17 mouse cellular contexts compared by ENCODE assay signal in genomic region chr10:81152609-81153008, GRCm38 (mm10). TPM values are rescaled to one million over a fixed set of nuclear protein-coding genes. Genes with fewer than 3 reads are reported as not detected.
DNase-seq lines count a peak whose midpoint lies in the region; ATAC-seq and TF ChIP-seq lines count a peak whose summit lies in the region.
"Had no signal": no experiment of that assay in that cellular context is flagged by ENCODE, and none has a peak within 500 bp of the region (broad histone marks: within the 10 kb centered on the region; RNA-seq: fewer than 3 reads in every experiment).

No protein-coding gene starts in this region.

- H3K4me3 ChIP-seq in gastrocnemius, adult 2 months: no peak overlapping the region
- H3K4me3 ChIP-seq in kidney, postnatal 0 days (replicated peaks; ENCODE audit: low read depth, low read length): no peak overlapping the region
- H3K4me3 ChIP-seq in embryonic facial prominence, embryonic 10.5 days: no peak overlapping the region
- no peak overlapping the region for H3K4me3 ChIP-seq in liver, embryonic 16.5 days (ENCODE audit: low read depth, low read length)

- H3K9ac ChIP-seq in kidney, postnatal 0 days (ENCODE audit: low read depth, low read length): no peak overlapping the region
- H3K9ac ChIP-seq in liver, embryonic 16.5 days (ENCODE audit: low read depth, low read length): no peak overlapping the region

- H3K36me3 ChIP-seq in kidney, postnatal 0 days (ENCODE audit: insufficient read depth, low read length): peaks cover 68% of the 10 kb centered on the region
- H3K36me3 ChIP-seq in embryonic facial prominence, embryonic 10.5 days (replicated peaks): peaks cover 86% of the 10 kb centered on the region
- H3K36me3 ChIP-seq in liver, embryonic 16.5 days (ENCODE audit: control insufficient read depth, insufficient read depth): peaks cover 80% of the 10 kb centered on the region

- TF ChIP-seq CTCF in gastrocnemius, adult 2 months (IDR thresholded peaks at IDR 0.05): no peak
- no peak for TF ChIP-seq CTCF in kidney, postnatal 0 days (IDR thresholded peaks at IDR 0.05; ENCODE audit: low read depth)

- no peaks in the 10 kb centered on the region for H3K9me3 ChIP-seq in kidney, postnatal 0 days (replicated peaks; ENCODE audit: low read length)
- no peaks in the 10 kb centered on the region for H3K9me3 ChIP-seq in embryonic facial prominence, embryonic 10.5 days
- no peaks in the 10 kb centered on the region for H3K9me3 ChIP-seq in liver, embryonic 16.5 days (replicated peaks; ENCODE audit: control insufficient read depth, low read length)

- 66% methylated on average over 12 of the region's 12 CpGs for WGBS in kidney, postnatal 0 days
- WGBS in embryonic facial prominence, embryonic 10.5 days: 74% methylated on average over 12 of the region's 12 CpGs
- 51% methylated on average over 12 of the region's 12 CpGs for WGBS in liver, embryonic 16.5 days (ENCODE audit: insufficient replicate concordance)

- no peak overlapping the region for H3K4me2 ChIP-seq in kidney, postnatal 0 days (ENCODE audit: low read length)
- no peak overlapping the region for H3K4me2 ChIP-seq in liver, embryonic 16.5 days (ENCODE audit: low read depth, low read length)

- no peak for DNase-seq in gastrocnemius, adult 2 months
- DNase-seq in gastrocnemius, adult 8-10 months (ENCODE audit: low spot score in 2 of 2): no peak
- DNase-seq in kidney, postnatal 0 days (ENCODE audit: low spot score): peak; percentile 26
- DNase-seq in kidney, adult 18-20 months: no peak
- DNase-seq in embryonic facial prominence, embryonic 10.5 days (ENCODE audit: low spot score): no peak
- no peak for DNase-seq in thymus, postnatal 10 days (ENCODE audit: low spot score in 2 of 2)
- no peak for DNase-seq in spleen, postnatal 4 days (ENCODE audit: low spot score in 2 of 2)
- DNase-seq: B cell, adult 2 months; kidney, postnatal 25 days had no signal

- peak; percentile 18; the same call in 1 of the 2 replicates for ATAC-seq in kidney, postnatal 0 days (replicated peaks; ENCODE audit: low FRiP score, low read depth)
- ATAC-seq in liver, embryonic 16.5 days (ENCODE audit: low read depth): peak; percentile 20; the same call in 1 of the 2 replicates
- ATAC-seq: forebrain, embryonic 14.5 days had no signal

- no peaks in the 10 kb centered on the region for H3K4me1 ChIP-seq in kidney, postnatal 0 days (replicated peaks; ENCODE audit: insufficient read depth, low read length)
- H3K4me1 ChIP-seq in embryonic facial prominence, embryonic 10.5 days: peaks cover 20% of the 10 kb centered on the region
- H3K4me1 ChIP-seq in liver, embryonic 16.5 days (ENCODE audit: control insufficient read depth, low read depth, low read length): peaks cover 8% of the 10 kb centered on the region

- H3K27me3 ChIP-seq in kidney, postnatal 0 days (ENCODE audit: insufficient read depth, low read length): no peaks in the 10 kb centered on the region
- no peaks in the 10 kb centered on the region for H3K27me3 ChIP-seq in embryonic facial prominence, embryonic 10.5 days (replicated peaks; ENCODE audit: low read depth, poor library complexity, severe bottlenecking)
- H3K27me3 ChIP-seq in liver, embryonic 16.5 days (ENCODE audit: control insufficient read depth, insufficient read depth, low read depth, low read length): no peaks in the 10 kb centered on the region

- peak overlapping the region; percentile 62 for H3K27ac ChIP-seq in gastrocnemius, adult 2 months
- peak overlapping the region; percentile 60; the same call in 1 of the 2 replicates for H3K27ac ChIP-seq in kidney, postnatal 0 days
- peak overlapping the region; percentile 26; the same call in 1 of the 2 replicates for H3K27ac ChIP-seq in embryonic facial prominence, embryonic 10.5 days (replicated peaks)
- H3K27ac ChIP-seq in liver, embryonic 16.5 days (ENCODE audit: low read length): no peak overlapping the region; the same call in 1 of the 2 replicates

- intact Hi-C loops in gastrocnemius, adult 2 months (cut with DNase I): no loop called here

RNA-seq across cellular contexts. Expression of gene Pias4, which starts 15.1 kb away (rescaled TPM):
- 10 to 100 TPM; 15.7 to 16.2 TPM for total RNA-seq in gastrocnemius, adult 2 months (2021)
- 10 to 100 TPM; 14.0 to 19.0 (median 16.2) TPM for total RNA-seq in gastrocnemius, adult 8-10 months (2022)
- polyA plus RNA-seq in kidney, postnatal 0 days (2015; fragmentation: Nextera tagmentation; extraction: Ambion mirVana): 28.4 and 32.0 TPM in 2 replicates
- polyA plus RNA-seq in embryonic facial prominence, embryonic 10.5 days (2016; fragmentation: Nextera tagmentation; extraction: Ambion mirVana): 62.2 and 66.3 TPM in 2 replicates
- polyA plus RNA-seq in liver, embryonic 16.5 days (2015; fragmentation: Nextera tagmentation; extraction: Ambion mirVana): 21.8 and 22.1 TPM in 2 replicates

RNA-seq across cellular contexts. Expression of gene Zbtb7a, which starts 17.6 kb away (rescaled TPM):
- total RNA-seq in gastrocnemius, adult 2 months (2021): 10 to 100 TPM; 23.3 to 25.9 TPM
- 10 to 100 TPM; 24.8 to 28.9 (median 25.5) TPM for total RNA-seq in gastrocnemius, adult 8-10 months (2022)
- polyA plus RNA-seq in kidney, postnatal 0 days (2015; fragmentation: Nextera tagmentation; extraction: Ambion mirVana): 33.7 and 37.4 TPM in 2 replicates
- 10.4 and 11.7 TPM in 2 replicates for polyA plus RNA-seq in embryonic facial prominence, embryonic 10.5 days (2016; fragmentation: Nextera tagmentation; extraction: Ambion mirVana)
- 30.0 and 35.0 TPM in 2 replicates for polyA plus RNA-seq in liver, embryonic 16.5 days (2015; fragmentation: Nextera tagmentation; extraction: Ambion mirVana)

RNA-seq across cellular contexts. Expression of gene Eef2, which starts 23.8 kb away (rescaled TPM):
- total RNA-seq in gastrocnemius, adult 2 months (2021): 1,000 to 10,000 TPM; 1,128 to 1,335 TPM
- total RNA-seq in gastrocnemius, adult 8-10 months (2022): 1,000 to 10,000 TPM; 1,293 to 1,550 (median 1,345) TPM
- polyA plus RNA-seq in kidney, postnatal 0 days (2015; fragmentation: Nextera tagmentation; extraction: Ambion mirVana): 560 and 590 TPM in 2 replicates
- polyA plus RNA-seq in embryonic facial prominence, embryonic 10.5 days (2016; fragmentation: Nextera tagmentation; extraction: Ambion mirVana): 564 and 572 TPM in 2 replicates
- polyA plus RNA-seq in liver, embryonic 16.5 days (2015; fragmentation: Nextera tagmentation; extraction: Ambion mirVana): 266 and 282 TPM in 2 replicates

RNA-seq across cellular contexts. Expression of gene Dapk3, which starts 30.2 kb away (rescaled TPM):
- total RNA-seq in gastrocnemius, adult 2 months (2021): 10 to 100 TPM; 22.1 to 24.9 TPM
- 10 to 100 TPM; 25.2 to 31.5 (median 27.3) TPM for total RNA-seq in gastrocnemius, adult 8-10 months (2022)
- 42.8 and 43.3 TPM in 2 replicates for polyA plus RNA-seq in kidney, postnatal 0 days (2015; fragmentation: Nextera tagmentation; extraction: Ambion mirVana)
- polyA plus RNA-seq in embryonic facial prominence, embryonic 10.5 days (2016; fragmentation: Nextera tagmentation; extraction: Ambion mirVana): 51.5 and 53.2 TPM in 2 replicates
- polyA plus RNA-seq in liver, embryonic 16.5 days (2015; fragmentation: Nextera tagmentation; extraction: Ambion mirVana): 11.0 and 12.2 TPM in 2 replicates

RNA-seq across cellular contexts. Expression of gene 4930442H23Rik, which starts 31.0 kb away (rescaled TPM):
- total RNA-seq in gastrocnemius, adult 2 months (2021): not detected
- not detected for total RNA-seq in gastrocnemius, adult 8-10 months (2022)
- not detected in 2 replicates for polyA plus RNA-seq in kidney, postnatal 0 days (2015; fragmentation: Nextera tagmentation; extraction: Ambion mirVana)
- not detected in 2 replicates for polyA plus RNA-seq in embryonic facial prominence, embryonic 10.5 days (2016; fragmentation: Nextera tagmentation; extraction: Ambion mirVana)
- not detected in 2 replicates for polyA plus RNA-seq in liver, embryonic 16.5 days (2015; fragmentation: Nextera tagmentation; extraction: Ambion mirVana)
- total RNA-seq: adrenal gland, adult 18-20 months; megakaryocyte progenitor cell, adult 5-6 weeks had no signal
- polyA plus RNA-seq: forebrain, embryonic 14.5 days; gonadal fat pad, adult 2 months; limb, embryonic 11.5 days; small intestine, adult 2 months; thymus, postnatal 0 days had no signal
